Mouse (Mus musculus): ENCODE measurements around the gene Tuba8.

DNA sequence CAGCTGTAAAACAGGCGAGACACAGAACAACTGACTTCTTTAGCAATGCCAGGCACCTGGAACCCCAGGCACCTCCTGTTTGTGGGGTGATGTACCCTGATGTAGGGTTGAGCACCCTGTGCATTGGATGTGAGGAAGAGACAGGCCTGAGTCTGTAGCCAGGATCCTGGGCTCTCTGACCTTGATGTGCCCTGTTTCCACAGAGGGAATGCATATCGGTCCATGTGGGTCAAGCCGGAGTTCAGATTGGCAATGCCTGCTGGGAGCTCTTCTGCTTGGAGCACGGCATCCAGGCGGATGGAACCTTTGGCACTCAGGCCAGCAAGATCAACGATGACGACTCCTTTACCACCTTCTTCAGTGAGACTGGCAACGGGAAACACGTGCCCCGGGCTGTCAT lies 9.7 kb downstream of the Tuba8 start:
- no peak for TF ChIP-seq CTCF (conservative IDR thresholded peaks at IDR 0.05; ENCODE audit: insufficient read depth, insufficient read length, low read depth, low read length)
- no peak for TF ChIP-seq POLR2A (IDR thresholded peaks at IDR 0.05; ENCODE audit: low read depth, low read length)

All from kidney, adult 2 months (tissue).